Mouse (Mus musculus) v-Abl transformed pro-B cells (cell line): Measurements from ENCODE around the gene Zfp697.
"Not testable (repeated sequence)": the region's sequence is repeated elsewhere in the genome, so short reads cannot be mapped to it uniquely, and the experiment has no call there.

Experiments used
- in situ Hi-C, 2 experiments: fragments of 400-800 bp; cut with MboI; formaldehyde crosslinking; loops; one replicate each; pipeline ENCODE4 v1.15.1; 2025; ENCODE audit not compliant: unreplicated experiment in 2 of 2

The Zfp697 gene

DNA sequence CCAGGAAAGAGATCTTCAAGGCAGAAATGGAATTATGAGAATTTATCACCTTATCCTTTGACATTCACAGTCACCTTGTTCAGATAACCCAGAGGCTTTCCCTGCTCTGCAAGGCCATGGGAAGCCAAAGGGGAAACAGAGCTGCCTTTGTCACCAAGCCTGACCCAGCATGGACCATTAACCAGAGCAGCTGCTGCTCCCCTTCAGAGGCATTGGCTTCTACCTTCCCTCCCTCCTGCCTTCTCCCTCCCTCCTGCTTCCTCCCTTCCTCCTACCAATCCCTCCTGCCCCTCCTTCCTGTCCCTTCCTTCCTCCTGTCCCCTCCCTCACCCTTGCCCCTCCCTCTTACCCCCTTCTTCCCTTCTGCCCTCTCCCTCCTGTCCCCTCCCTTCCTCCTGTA is 111.9 kb downstream of the Zfp697 start:
- in situ Hi-C loops: not testable (repeated sequence)

DNA sequence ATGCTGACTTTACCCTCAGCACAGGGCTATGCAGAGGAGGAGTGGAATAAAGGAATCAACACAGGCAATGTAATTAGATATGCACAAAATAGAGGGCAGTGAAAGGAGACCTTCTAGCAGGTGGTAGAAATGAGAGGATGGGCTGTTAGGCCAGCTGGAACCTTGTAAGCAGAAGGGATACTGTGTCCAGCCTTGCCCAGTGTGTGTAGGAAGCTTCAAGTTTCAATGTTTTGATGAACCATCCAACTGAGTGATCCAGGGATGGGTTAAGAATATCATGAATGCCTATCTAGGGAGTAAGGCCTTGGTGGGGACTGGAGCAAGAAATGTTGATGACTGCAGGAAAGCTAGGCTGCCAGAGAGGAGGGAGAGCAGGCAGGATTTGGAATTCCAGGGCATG is 112.8 kb downstream of the Zfp697 start:
- in situ Hi-C loops: not testable (repeated sequence)

DNA sequence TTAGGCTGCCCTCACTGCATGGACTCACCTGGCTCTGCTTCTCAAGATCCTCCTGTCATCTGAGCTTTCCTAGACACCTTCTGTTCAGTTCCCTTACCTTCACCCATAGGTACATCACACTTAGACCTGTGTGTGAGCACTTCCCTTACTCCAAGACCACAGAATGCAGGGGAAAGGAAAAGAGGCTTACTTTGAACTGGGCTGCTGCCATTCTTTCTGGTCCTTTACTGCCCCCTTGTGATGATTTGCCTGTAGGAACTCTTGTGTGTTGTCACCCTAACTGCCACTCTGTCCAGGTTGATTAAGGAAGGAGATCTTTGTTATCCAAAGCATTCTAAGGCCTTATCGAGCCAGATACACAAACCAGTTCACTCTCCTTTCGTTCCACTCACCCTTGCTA is 114.5 kb downstream of the Zfp697 start:
- in situ Hi-C loops: not testable (repeated sequence)

DNA sequence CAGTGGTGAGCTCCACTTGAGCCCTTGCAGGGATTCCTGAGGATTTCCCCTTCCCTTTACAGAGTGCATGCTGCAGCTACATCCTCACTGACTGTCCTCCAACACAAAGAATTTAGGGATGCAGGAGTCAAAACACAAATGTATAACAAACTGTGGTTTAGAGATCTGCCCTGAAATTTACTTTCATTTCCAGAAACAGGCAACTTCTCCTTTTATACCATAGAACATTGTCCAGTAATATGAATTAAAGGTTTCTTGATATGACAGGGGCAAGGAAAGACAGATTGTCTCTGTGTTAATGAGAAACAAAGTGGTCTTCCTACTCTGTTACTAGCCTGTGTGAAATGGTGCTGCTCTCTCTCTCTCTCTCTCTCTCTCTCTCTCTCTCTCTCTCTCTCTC is 115.1 kb downstream of the Zfp697 start:
- in situ Hi-C loops: not testable (repeated sequence)

DNA sequence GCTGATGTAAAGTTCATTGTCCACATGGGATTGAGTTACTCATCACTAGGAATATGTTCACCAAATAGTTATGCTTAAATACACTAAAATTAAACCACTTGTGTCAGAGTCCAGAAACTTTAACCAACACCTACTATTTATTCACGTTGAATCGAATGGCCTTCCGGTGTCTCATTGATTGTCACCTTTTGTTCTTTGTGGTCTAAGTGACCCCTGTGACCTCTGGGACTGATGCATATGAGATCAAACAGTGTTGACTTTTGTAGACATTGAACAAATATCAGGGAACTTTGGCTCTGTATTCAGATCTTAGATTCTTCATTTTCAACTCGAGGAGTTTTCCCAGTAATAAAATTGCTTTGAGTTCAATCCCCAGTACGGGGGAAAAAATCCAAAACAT is 125.0 kb downstream of the Zfp697 start:
- in situ Hi-C loops: not testable (repeated sequence)

DNA sequence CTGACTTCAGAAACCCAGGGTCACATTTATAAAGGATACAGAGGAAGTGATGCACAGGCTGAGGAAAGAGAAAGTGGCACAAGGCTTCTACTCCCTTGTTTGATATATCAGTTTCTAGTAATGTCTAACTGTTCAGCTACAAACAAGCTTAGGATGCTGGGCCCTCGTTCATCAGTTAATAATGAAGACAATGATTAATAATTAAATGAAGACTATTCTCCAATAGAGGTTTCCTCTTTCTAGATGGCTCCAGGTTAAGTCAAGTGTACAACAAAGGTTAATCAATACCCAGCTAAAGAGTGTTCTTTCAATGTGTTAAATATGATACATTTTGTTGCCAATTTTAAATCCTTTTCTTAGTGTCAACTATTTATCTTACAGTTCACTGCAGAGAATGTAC is 128.2 kb downstream of the Zfp697 start, which contains the start of gene Hsd3b4:
Gene Hsd3b4 (minus strand): TSS at position 101 of the 400 bp plus-strand sequence.
- in situ Hi-C loops: not testable (repeated sequence)

DNA sequence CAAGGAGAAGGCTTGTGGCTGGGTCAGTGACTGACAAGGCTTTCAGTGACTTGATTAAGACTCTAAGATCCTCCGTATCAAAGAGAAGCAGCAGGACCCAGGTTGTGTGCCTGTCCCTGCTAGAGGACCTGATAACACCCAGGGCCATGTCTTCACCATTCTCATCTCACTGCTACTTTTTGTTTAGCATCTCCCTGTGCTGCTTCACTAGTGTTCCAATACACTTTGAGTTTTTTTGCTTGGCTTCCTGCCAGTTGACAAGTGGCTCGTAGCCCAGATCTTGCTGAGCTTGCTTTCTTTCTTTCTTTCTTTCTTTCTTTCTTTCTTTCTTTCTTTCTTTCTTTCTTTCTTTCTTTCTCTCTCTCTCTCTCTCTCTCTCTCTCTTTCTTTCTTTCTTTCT is 140.5 kb downstream of the Zfp697 start:
- in situ Hi-C loops: not testable (repeated sequence)

DNA sequence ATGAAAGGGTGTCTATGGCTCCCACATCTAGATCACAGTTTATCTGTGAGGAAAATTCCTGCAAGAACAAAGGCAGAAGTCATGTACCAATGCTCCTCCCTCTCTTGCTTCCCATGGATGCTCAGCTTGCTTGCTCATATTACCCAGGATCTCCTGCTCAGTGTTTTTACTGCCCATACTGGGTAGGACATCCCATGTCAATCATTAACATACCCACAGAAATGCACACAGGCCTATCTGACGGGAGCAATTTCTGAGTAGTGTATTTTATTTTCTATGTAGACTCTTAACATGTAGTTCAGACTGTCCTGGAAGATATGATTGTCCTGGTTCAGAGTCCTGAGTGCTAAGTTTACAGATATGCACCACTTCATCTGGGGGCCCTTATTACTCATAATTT is 142.3 kb downstream of the Zfp697 start:
- in situ Hi-C loops: not testable (repeated sequence)

DNA sequence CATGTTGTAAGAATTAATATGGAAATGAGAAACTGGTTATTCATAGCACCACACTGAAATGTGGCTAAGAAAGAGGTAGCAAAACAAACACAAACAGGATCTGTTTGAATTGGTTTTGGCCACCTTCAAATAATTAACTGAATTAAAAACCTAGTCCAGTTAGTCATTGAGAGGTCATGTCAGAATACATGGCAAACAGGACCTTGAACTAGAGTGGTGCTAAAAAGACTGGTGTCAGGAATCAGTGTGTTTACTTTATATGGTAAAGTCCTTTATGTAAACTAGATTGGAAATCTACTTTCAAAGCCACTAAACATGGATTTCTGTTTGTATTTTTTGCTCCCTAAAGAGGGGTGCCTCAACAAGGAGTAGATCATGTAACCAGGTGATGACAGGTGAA is 142.7 kb downstream of the Zfp697 start:
- in situ Hi-C loops: not testable (repeated sequence)

DNA sequence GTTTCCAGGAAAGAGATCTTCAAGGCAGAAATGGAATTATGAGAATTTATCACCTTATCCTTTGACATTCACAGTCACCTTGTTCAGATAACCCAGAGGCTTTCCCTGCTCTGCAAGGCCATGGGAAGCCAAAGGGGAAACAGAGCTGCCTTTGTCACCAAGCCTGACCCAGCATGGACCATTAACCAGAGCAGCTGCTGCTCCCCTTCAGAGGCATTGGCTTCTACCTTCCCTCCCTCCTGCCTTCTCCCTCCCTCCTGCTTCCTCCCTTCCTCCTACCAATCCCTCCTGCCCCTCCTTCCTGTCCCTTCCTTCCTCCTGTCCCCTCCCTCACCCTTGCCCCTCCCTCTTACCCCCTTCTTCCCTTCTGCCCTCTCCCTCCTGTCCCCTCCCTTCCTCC is 165.4 kb downstream of the Zfp697 start:
- in situ Hi-C loops: not testable (repeated sequence)

DNA sequence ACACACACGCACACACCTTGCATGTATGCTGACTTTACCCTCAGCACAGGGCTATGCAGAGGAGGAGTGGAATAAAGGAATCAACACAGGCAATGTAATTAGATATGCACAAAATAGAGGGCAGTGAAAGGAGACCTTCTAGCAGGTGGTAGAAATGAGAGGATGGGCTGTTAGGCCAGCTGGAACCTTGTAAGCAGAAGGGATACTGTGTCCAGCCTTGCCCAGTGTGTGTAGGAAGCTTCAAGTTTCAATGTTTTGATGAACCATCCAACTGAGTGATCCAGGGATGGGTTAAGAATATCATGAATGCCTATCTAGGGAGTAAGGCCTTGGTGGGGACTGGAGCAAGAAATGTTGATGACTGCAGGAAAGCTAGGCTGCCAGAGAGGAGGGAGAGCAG is 166.2 kb downstream of the Zfp697 start:
- in situ Hi-C loops: not testable (repeated sequence)

DNA sequence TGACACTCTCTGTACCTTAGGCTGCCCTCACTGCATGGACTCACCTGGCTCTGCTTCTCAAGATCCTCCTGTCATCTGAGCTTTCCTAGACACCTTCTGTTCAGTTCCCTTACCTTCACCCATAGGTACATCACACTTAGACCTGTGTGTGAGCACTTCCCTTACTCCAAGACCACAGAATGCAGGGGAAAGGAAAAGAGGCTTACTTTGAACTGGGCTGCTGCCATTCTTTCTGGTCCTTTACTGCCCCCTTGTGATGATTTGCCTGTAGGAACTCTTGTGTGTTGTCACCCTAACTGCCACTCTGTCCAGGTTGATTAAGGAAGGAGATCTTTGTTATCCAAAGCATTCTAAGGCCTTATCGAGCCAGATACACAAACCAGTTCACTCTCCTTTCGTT is 168.0 kb downstream of the Zfp697 start:
- in situ Hi-C loops: not testable (repeated sequence)

DNA sequence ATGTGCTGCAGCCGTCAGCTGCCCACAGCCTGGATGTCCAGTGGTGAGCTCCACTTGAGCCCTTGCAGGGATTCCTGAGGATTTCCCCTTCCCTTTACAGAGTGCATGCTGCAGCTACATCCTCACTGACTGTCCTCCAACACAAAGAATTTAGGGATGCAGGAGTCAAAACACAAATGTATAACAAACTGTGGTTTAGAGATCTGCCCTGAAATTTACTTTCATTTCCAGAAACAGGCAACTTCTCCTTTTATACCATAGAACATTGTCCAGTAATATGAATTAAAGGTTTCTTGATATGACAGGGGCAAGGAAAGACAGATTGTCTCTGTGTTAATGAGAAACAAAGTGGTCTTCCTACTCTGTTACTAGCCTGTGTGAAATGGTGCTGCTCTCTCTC is 168.6 kb downstream of the Zfp697 start:
- in situ Hi-C loops: not testable (repeated sequence)

DNA sequence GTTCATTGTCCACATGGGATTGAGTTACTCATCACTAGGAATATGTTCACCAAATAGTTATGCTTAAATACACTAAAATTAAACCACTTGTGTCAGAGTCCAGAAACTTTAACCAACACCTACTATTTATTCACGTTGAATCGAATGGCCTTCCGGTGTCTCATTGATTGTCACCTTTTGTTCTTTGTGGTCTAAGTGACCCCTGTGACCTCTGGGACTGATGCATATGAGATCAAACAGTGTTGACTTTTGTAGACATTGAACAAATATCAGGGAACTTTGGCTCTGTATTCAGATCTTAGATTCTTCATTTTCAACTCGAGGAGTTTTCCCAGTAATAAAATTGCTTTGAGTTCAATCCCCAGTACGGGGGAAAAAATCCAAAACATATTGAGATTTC is 178.4 kb downstream of the Zfp697 start:
- in situ Hi-C loops: not testable (repeated sequence)

DNA sequence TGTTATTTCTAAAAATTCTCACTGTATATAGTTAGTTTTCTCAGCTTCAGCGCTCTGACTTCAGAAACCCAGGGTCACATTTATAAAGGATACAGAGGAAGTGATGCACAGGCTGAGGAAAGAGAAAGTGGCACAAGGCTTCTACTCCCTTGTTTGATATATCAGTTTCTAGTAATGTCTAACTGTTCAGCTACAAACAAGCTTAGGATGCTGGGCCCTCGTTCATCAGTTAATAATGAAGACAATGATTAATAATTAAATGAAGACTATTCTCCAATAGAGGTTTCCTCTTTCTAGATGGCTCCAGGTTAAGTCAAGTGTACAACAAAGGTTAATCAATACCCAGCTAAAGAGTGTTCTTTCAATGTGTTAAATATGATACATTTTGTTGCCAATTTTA is 181.6 kb downstream of the Zfp697 start:
- in situ Hi-C loops: not testable (repeated sequence)

DNA sequence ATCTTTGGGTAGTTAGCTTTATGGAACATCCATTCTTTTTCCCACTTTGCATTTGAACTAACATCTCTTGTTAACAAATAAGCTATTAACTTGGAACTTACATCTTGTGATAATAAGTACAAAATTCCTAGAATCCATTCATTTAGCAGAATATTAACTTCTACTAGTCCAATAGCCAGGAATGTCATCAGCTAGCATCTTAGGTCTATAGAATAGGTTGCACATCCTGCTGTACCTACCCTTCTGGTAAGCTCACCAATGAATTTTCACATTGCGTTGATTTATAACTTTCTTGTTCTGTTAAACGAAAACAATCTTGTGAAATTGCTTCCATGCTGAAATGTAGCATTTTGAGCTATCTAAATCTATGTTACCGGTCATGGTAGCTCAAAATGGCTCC is 182.6 kb downstream of the Zfp697 start:
- in situ Hi-C loops: not testable (repeated sequence)

DNA sequence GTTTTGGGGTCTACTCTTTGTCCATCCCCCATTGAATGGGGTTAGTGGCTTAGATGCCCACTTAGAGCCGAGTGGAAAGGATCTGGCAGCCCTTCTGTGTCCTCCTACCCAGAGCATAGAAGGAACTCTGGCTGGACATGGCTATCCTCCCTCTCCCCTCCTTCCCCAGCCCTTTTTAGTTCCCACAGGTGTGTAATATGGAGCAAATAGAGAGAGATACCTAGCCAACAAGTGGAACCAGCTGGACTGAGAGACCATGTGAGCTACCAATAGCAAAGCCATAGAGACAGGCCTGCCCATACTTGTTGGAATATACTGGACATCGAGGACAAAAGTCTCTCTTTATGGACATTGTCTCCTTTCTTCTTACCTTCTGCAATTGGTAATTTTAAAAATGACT is 185.5 kb downstream of the Zfp697 start:
- in situ Hi-C loops: not testable (repeated sequence)

DNA sequence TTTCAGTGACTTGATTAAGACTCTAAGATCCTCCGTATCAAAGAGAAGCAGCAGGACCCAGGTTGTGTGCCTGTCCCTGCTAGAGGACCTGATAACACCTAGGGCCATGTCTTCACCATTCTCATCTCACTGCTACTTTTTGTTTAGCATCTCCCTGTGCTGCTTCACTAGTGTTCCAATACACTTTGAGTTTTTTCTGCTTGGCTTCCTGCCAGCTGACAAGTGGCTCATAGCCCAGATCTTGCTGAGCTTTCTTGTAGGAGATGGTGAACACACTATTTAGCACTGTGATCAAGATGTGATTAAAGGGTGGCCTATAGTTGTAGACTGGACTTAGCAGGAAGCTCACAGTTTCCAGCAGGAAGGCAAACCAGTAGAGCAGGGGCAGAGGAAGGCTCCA is 198.8 kb downstream of the Zfp697 start:
- in situ Hi-C loops: not testable (repeated sequence)

DNA sequence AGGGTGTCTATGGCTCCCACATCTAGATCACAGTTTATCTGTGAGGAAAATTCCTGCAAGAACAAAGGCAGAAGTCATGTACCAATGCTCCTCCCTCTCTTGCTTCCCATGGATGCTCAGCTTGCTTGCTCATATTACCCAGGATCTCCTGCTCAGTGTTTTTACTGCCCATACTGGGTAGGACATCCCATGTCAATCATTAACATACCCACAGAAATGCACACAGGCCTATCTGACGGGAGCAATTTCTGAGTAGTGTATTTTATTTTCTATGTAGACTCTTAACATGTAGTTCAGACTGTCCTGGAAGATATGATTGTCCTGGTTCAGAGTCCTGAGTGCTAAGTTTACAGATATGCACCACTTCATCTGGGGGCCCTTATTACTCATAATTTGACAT is 199.9 kb downstream of the Zfp697 start:
- in situ Hi-C loops: not testable (repeated sequence)

DNA sequence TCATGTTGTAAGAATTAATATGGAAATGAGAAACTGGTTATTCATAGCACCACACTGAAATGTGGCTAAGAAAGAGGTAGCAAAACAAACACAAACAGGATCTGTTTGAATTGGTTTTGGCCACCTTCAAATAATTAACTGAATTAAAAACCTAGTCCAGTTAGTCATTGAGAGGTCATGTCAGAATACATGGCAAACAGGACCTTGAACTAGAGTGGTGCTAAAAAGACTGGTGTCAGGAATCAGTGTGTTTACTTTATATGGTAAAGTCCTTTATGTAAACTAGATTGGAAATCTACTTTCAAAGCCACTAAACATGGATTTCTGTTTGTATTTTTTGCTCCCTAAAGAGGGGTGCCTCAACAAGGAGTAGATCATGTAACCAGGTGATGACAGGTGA is 200.4 kb downstream of the Zfp697 start:
- in situ Hi-C loops: not testable (repeated sequence)

DNA sequence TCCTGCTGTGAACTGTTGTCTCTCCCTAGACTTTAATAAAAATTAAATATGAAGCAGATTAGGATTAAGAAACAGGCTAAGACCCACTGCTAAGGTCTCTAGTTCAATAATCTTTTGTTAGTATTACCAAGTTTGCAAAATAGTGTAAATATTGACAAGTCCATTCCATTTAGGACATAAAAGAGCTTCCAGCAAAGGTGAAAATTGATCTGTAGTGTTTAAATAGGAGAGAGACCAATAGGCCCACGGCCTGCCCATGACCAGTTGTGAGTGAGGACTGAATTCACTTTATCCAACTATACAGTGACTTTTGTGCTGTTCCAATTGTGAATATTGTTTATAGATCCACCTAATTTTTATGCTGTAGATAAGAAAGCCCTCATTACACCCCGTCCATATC is 205.5 kb downstream of the Zfp697 start:
- in situ Hi-C loops: no loop called here

DNA sequence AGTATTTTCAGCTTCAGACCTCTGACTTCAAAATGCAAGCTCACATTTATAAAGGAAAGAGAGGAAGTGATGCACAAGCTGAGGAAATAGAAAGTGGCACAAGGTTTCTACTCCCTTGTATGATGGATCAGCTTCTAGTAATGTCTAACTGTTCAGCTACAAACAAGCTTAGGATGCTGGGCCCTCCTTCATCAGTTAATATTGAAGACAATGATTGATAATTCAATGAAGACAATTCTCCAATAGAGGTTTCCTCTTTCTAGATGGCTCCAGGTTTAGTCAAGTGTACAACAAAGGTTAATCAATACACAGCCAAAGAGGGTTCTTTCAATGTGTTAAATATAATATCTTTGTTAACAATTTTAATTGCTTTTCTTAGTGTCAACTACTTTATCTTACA is 206.4 kb downstream of the Zfp697 start, which contains the start of gene Gm10681:
Gene Gm10681 (minus strand): TSS at position 101 of the 400 bp plus-strand sequence.
- in situ Hi-C loops: no loop called here

DNA sequence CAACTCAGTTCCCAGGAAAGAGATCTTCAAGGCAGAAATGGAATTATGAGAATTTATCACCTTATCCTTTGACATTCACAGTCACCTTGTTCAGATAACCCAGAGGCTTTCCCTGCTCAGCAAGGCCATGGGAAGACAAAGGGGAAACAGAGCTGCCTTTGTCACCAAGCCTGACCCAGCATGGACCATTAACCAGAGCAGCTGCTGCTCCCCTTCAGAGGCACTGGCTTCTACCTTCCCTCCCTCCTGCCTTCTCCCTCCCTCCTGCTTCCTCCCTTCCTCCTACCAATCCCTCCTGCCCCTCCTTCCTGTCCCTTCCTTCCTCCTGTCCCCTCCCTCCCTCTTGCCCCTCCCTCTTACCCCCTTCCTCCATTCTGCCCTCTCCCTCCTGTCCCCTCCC is 231.3 kb downstream of the Zfp697 start:
- in situ Hi-C loops: not testable (repeated sequence)
